Mouse (Mus musculus): ENCODE measurements around the gene Eif3k.

Gene Eif3k

GRCm38 (mm10) chr7:28957997-28958725 lies 23.5 kb downstream of the Eif3k start:
- no peak for DNase-seq

DNA sequence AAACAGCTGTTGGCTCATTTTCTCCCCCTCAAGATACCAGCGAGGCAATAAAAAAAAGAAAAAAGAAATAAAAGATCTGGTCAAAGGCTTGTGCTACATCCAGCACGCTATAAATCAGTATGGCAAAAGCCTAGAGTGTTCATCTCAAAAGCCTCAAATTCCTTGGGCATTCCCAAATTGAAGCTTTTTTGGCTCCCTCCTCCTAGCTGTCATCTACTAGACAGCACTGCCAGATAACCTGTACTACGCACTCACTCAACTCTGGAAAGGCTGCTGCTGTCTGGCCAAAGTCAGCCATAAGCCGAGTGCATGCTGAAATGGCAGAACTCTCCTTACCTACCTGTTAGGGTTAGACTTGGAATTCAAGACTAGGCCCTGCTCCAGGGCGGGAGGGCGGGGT lies 24.4 kb downstream of the Eif3k start:
- no peak for DNase-seq

DNA sequence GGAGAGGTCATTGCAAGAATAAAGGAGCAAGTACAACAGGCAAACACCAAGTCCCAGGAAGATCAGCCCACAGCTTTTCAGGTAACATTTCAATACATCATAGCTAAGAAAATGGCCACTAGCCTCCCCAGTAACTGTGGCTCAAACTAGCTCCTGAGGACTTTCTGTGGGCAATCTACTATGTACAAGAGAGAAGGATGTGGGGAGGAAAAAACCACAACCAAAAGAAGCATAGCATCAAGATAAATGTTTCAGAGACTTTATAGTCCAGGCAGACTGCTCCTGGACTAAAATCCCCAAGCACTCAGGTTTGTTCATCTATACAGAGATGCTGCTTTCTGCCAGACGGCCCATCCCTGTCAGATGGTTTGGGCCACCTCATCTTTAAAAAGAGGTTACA lies 25.4 kb downstream of the Eif3k start:
- DNase-seq = no peak

DNA sequence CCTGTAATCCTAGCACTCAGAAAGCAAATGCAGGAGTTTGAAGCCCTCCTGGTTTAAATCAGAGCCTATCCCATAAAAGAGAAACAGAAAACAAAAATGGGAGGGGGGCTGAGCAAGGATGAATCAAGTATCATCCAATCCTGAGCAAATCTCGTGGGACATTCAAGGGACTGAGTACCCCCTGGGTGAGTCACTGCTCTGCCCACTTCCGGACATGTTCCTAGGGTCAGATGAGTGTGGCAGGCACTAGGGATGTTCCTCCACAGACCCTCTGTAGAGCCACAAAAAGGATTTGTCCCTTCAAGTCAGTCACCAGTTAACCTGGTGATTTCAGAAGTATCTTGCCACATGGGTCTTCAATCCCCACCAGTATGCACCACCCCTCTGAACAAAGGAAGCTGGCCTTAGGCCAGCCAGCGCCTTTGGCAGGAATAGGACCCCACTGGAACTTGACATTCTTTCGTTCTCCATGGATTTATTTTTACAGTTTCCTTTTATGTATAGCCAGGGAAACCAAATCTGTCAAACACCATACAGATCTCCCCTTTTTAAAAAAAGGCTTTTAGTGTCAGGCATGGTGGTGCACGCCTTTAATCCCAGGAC lies 26.3 kb downstream of the Eif3k start:
- no peak for DNase-seq

DNA sequence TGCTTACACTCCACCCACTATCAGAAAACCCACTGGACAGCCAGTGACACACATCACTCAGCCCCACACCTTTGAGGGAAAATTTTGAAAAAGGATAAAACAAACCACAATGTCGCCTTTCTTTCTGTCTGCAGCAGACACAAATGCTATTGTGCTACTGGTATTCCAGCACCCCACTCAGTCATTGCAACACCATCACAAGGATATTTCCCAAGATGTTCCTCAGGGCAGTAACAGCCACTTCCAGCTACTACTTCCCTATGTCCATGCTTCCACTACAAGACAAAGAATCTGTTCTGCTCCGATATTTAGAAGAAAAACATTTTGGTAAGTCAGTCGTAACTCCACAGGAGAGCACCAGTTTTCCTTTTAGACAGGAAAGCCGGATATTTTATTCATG lies 26.9 kb downstream of the Eif3k start:
- no peak for DNase-seq

DNA sequence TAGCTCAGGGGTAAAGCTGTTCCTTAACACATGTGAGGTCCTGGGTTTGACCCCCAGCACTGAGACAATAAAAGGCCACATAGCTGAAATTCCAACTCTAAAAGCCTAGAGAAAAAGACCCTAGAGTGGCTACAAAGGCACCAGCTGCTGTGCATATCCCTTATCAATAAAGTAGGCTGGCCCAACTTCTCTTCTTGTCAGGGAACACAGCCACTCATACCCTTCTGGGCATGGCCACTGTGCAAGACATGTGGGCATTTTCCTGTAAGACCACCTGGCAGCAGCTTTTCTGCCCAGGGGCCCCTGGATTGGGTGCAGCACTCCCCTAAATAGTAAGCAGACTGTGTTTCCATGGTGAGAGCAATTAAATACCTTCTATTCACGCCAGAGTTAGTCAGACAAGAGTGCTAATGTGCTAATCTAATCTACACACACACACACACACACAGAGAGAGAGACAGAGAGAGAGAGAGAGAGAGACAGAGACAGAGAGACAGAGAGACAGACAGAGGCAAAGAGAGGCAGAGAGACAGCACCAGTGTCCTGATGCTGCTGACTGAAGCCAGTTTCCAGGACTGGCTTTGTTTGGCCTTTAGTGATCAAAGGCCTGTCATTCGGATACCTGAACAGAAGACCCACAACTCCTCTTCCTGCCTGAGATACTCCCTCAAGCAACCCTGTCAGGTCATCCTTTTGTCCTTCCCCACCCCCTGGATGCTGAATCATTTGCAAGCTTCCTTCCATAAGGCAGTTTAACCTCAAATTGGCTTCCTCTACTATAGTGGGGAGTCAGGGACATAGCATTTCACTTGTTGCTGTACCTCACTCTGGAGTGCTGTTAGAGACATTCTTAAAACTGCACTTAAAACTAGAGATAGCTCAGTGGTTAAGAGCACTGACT lies 27.9 kb downstream of the Eif3k start:
- DNase-seq = no peak

DNA sequence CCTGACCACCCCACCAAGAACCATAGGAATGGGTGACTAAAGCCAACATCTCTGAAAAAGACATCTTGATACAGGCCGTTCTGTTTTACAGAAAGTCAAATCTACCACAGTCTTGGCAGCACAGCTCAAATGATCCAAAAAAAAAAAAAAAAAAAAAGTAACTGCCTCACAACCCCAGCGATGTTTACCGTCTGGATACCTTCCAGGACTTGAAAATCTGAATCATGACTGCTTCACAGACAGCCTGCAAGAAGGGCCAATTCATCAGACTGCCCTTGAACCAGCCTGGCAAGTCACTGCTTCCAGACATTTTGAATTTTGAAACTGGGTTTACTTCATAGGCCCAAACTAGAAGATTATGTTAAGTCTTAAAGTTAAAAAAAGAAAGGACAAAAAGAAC lies 28.9 kb downstream of the Eif3k start:
- DNase-seq = no peak

DNA sequence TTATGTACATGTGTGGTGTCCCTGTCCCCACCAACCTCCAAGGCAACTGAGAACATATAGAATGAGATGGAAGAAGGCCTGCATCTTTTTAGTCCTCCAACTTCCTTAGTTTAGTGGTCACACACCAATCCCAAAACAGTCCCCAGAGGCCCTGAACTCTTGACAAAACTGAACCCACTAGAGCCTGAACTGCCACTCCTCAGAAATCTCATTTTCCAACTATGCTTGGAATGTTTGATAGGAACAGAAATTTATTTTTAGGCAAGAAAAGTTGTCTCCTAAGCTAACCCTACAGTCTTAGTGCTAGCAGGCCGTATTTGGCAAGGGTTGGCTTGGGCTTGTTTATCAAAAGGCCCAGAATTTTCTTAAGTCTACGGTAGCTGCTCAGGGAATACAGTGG lies 29.9 kb downstream of the Eif3k start:
- DNase-seq = no peak

DNA sequence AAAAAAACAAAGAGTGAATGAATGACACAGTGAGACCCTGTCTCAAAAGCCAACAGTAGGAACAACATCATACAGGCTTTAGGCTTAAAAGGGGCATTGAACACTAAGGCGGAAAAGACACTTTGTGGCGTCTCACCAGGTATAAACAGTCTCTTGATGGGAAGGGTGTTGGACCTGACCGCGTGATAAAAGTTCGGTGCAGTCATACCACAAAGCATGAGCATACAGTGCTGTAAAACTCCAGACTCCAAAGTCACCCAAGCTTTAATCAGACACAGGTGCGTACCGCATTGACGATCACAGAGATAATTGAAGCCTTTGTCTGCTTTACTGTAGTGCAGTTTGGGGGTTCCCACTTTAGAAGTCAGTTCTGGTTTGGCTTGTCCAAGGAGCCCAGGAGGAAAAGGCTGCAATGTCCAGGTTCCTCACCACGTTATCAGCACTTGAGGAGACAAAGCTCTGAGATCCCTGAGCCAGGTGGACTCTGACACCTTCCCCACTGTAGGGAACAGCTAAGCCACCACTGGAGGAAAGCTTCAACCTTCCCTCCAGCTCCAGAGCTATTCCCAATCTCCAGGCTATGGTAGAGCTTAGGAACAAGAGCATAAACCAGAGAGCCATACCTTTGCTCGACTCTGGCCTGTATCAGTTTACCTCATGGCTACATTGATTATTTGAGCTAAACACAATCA lies 31.2 kb downstream of the Eif3k start:
- DNase-seq = no peak

DNA sequence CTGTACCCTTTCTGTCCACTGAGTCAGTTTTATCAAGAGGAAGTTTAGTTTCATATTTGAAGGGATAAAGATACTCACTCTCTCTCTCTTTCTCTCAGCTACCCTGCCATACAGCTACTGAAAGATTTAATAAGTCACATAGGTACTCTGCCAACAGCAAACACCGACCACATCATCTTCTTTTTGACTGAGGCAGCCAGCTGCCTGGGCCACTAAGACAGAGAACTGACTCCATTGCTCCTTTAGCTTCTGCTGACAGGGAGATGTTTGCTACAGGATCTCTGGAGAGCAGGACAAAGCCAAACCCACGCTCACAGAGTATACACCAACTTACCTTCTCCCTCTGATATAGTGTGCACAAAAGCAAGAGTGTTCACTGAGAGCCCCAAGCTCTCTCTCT lies 32.4 kb downstream of the Eif3k start:
- DNase-seq = no peak

- DNase-seq = no peak
Measured at GRCm38 (mm10) chr7:28948746-28949145, 32.9 kb downstream of the Eif3k start.

GRCm38 (mm10) chr7:28946271-28946610 lies 35.4 kb downstream of the Eif3k start:
- DNase-seq = no peak

- DNase-seq = no peak
Measured at GRCm38 (mm10) chr7:28945416-28946270, 36.0 kb downstream of the Eif3k start.

DNA sequence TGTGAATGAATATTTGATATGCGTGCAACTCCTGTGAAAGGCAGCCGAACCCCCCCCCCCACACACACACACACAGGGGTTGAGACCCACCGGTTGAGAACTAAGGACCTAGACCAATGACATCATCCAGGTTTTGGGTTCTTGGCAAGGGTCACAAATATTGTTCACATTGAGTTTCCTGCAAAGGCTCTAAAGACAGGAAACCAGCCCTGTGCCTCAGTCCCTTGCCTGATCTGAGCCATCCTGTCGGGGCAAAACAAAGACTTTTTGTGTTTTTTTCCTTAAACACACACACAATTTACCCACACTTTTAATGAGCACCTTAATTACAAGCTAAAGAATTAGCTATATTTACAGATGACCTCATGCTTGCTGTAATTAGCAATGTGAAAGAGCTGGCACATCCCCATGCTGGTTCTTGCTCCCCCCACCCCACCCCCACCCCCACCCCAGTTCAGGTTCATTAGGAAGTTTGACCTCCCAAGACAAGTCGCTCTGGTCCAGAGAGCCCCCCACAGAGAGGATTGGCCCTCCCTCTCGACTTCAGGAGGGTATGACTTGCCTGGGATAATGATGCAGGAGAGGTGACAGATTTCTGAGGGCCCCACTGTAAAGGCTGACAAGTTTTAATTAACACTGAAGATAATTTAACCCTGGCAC lies 36.8 kb downstream of the Eif3k start:
- DNase-seq = no peak

GRCm38 (mm10) chr7:28943451-28944180 lies 38.0 kb downstream of the Eif3k start:
- DNase-seq = no peak

DNA sequence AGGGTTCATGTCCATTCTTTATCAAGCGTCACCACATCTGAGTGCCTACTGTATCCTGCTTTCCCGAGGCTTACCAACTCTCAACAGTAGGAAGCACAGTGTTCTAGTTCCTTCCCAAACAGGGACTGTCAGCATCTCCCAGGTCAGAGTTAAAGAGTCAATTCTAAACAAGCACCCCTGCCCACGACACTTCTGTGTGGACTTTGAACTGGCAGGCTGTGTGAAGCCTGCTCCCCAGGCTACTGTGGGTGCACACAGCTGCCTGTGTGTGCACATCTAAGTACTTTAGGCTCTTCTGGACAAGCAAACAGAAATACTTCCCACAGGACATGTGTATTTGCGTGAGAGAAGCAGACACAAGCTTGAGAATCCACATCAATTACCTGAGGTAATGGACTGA lies 40.1 kb downstream of the Eif3k start:
- DNase-seq = no peak

DNA sequence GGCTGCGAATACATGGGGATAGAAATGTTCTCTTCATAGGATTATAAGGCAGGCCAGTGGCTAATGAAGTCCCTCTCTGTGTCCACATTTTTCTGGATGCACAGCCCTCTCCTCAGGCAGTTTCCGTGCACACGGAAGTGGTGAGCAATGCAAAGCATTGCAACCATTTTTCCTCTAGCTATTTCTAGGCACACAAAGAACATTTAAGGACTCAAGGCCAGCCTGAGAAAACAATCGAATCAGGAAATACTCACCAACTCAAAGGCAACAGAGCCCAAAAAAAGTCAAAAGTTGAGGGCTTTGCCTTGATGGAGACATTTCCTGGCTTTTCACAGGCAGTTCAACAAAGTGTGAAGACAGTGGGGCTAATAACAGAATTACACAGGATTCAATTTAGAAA lies 40.5 kb downstream of the Eif3k start:
- no peak for DNase-seq

- DNase-seq = no peak
Measured at GRCm38 (mm10) chr7:28939418-28940183, 42.1 kb downstream of the Eif3k start.

DNA sequence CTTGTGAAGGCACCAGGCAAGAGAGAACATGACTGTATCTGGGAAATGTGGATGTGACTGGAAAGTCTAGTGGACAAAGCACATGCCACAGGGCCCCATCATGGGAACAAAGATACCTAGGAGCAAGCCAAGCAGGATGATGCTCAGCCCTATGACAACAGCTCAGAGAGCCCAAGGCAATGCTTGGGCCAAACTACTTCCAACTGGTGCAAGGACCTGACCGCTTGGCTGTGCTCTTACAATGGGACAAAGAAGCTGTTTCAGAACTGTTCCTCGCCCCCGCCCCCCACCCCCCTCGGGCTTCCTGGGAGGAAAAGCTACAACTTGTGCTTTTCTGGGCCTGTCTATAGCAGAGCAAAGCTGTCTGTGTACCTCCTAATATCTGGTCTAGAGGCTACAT lies 43.0 kb downstream of the Eif3k start:
- DNase-seq = no peak

DNA sequence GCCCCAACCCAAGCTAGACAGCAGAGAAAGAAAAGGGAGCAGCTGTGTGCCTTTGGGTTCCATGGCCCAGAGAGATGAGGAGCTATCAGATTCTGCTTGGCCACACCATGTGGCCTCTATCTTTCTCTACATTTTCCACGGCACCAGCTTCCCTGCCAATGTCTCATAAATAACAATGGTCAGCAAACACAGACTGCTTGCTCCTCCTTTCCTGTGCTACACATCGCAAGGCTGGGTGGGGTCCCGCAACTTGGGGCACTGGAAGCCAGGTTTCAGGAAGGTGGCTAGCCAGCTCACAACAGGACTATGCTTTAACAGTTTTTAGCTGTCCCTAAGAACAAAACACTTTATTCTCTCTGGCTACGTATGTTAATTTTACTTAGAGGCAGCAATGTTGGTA lies 44.9 kb downstream of the Eif3k start:
- no peak for DNase-seq
